In the genomic region with DNA sequence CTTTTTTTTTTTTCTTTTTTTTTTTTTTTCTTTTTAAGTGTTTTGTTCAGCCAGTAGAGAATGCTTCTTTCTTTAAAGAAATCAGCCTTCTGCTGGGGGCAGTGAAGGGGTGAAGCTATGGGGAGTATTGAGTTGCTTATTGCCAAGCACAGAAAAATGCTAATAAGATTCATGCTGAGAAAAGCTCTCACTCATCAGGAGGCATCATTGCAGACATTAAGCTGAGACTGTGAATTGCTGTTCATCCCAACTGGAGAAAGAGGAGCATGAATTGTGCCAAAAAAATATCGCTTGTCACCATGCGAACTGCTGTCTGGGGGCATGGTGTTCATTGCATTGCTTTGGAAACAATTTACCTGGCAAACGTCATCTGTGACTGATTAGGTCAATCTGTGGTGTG, we compare ENCODE assay signal across 22 mouse cellular contexts.
A peak's percentile ranks its signal among the peaks of the same experiment; 100 is the strongest.
DNase-seq lines count a peak whose midpoint lies in the region; ATAC-seq lines count a peak whose summit lies in the region.
"Had no signal": no experiment of that assay in that cellular context is flagged by ENCODE, and none has a peak within 500 bp of the region (broad histone marks: within the 10 kb centered on the region; RNA-seq: fewer than 3 reads in every experiment).

No protein-coding gene starts in this region.

- H3K4me3 ChIP-seq in hindbrain, embryonic 11.5 days (ENCODE audit: low read depth, low read length) = no peak overlapping the region
- H3K4me3 ChIP-seq in hindbrain, embryonic 10.5 days = no peak overlapping the region
- no peak overlapping the region for H3K4me3 ChIP-seq in forebrain, embryonic 15.5 days
- H3K4me3 ChIP-seq in midbrain, embryonic 16.5 days (ENCODE audit: low read depth, low read length) = no peak overlapping the region
- H3K4me3 ChIP-seq: heart, embryonic 13.5 days; left cerebral cortex, adult 2 months; liver, embryonic 12.5 days had no signal

- H3K9ac ChIP-seq in hindbrain, embryonic 11.5 days (ENCODE audit: low read depth, low read length) = no peak overlapping the region
- H3K9ac ChIP-seq in forebrain, embryonic 15.5 days (replicated peaks) = no peak overlapping the region
- H3K9ac ChIP-seq in midbrain, embryonic 16.5 days (ENCODE audit: low read depth, low read length) = no peak overlapping the region
- H3K9ac ChIP-seq: heart, embryonic 13.5 days; liver, embryonic 12.5 days had no signal

- no peaks in the 10 kb centered on the region for H3K36me3 ChIP-seq in hindbrain, embryonic 11.5 days (ENCODE audit: control insufficient read depth, insufficient read depth, low read length)
- no peaks in the 10 kb centered on the region for H3K36me3 ChIP-seq in hindbrain, embryonic 10.5 days
- H3K36me3 ChIP-seq in forebrain, embryonic 15.5 days = no peaks in the 10 kb centered on the region
- H3K36me3 ChIP-seq in midbrain, embryonic 16.5 days (ENCODE audit: control insufficient read depth, insufficient read depth, low read length) = no peaks in the 10 kb centered on the region
- H3K36me3 ChIP-seq: heart, embryonic 13.5 days; liver, embryonic 12.5 days had no signal

- no peak for DNase-seq in hindbrain, embryonic 11.5 days (ENCODE audit: low spot score)
- DNase-seq in hindbrain, embryonic 10.5 days (ENCODE audit: low spot score) = no peak
- peak; percentile 14 for DNase-seq in brain, adult 2 months (ENCODE audit: low read depth, low spot score)
- no peak for DNase-seq in adrenal gland, adult 2 months
- DNase-seq: adrenal gland, adult 8-10 months; cerebellum, adult 11 months; cerebellum, postnatal 25 days; embryo, embryonic 11 days; gastrocnemius, postnatal 10 days; heart, adult 11 months; kidney, postnatal 36 days; layer of hippocampus, adult 9-11 months; lung, adult 2 months; lung, postnatal 36 days; thymus, postnatal 14 days had no signal

- no peaks in the 10 kb centered on the region for H3K4me1 ChIP-seq in hindbrain, embryonic 11.5 days (replicated peaks; ENCODE audit: control insufficient read depth, insufficient read depth, low read length)
- 0 out of 2 replicates have a peak, but pooled peaks cover 3% of the 10 kb centered on the region for H3K4me1 ChIP-seq in hindbrain, embryonic 10.5 days (replicated peaks)
- H3K4me1 ChIP-seq in forebrain, embryonic 15.5 days = no peaks in the 10 kb centered on the region
- H3K4me1 ChIP-seq in midbrain, embryonic 16.5 days (ENCODE audit: control insufficient read depth, insufficient read depth, low read length) = no peaks in the 10 kb centered on the region
- H3K4me1 ChIP-seq: heart, embryonic 13.5 days; liver, embryonic 12.5 days had no signal

- H3K27ac ChIP-seq in hindbrain, embryonic 11.5 days (ENCODE audit: low read depth, low read length) = no peak overlapping the region
- no peak overlapping the region for H3K27ac ChIP-seq in hindbrain, embryonic 10.5 days
- H3K27ac ChIP-seq in forebrain, embryonic 15.5 days (replicated peaks) = no peak overlapping the region
- no peak overlapping the region for H3K27ac ChIP-seq in midbrain, embryonic 16.5 days (ENCODE audit: low read length)
- H3K27ac ChIP-seq: heart, embryonic 13.5 days; left cerebral cortex, adult 2 months; liver, embryonic 12.5 days had no signal

- no peaks in the 10 kb centered on the region for H3K27me3 ChIP-seq in hindbrain, embryonic 11.5 days (ENCODE audit: control insufficient read depth, insufficient read depth, low read length)
- no peaks in the 10 kb centered on the region for H3K27me3 ChIP-seq in hindbrain, embryonic 10.5 days (ENCODE audit: insufficient read depth, poor library complexity, severe bottlenecking)
- no peaks in the 10 kb centered on the region for H3K27me3 ChIP-seq in forebrain, embryonic 15.5 days
- no peaks in the 10 kb centered on the region for H3K27me3 ChIP-seq in midbrain, embryonic 16.5 days (ENCODE audit: control insufficient read depth, insufficient read depth, low read depth, low read length)
- H3K27me3 ChIP-seq: heart, embryonic 13.5 days; liver, embryonic 12.5 days had no signal

- WGBS in hindbrain, embryonic 11.5 days = 63% methylated on average over 3 of the region's 3 CpGs
- 56% methylated on average over 3 of the region's 3 CpGs for WGBS in hindbrain, embryonic 10.5 days
- 46% methylated on average over 3 of the region's 3 CpGs for WGBS in forebrain, embryonic 15.5 days
- 25% methylated on average over 3 of the region's 3 CpGs for WGBS in midbrain, embryonic 16.5 days

- ATAC-seq in hindbrain, embryonic 11.5 days (ENCODE audit: low FRiP score) = peak; percentile 35; the same call in 1 of the 2 replicates
- peak; percentile 63 for ATAC-seq in forebrain, embryonic 15.5 days (replicated peaks)
- peak; percentile 58; the same call in 1 of the 2 replicates for ATAC-seq in midbrain, embryonic 16.5 days
- no peak for ATAC-seq in erythroid progenitor cell, adult 5-6 weeks (replicated peaks; ENCODE audit: low FRiP score, poor library complexity, severe bottlenecking)
- ATAC-seq: intestine, embryonic 16.5 days; liver, embryonic 12.5 days had no signal

- H3K4me2 ChIP-seq in hindbrain, embryonic 11.5 days (replicated peaks; ENCODE audit: low read depth, low read length) = no peak overlapping the region
- H3K4me2 ChIP-seq in forebrain, embryonic 15.5 days (replicated peaks) = no peak overlapping the region
- H3K4me2 ChIP-seq in midbrain, embryonic 16.5 days (ENCODE audit: low read length) = no peak overlapping the region
- H3K4me2 ChIP-seq: heart, embryonic 13.5 days; liver, embryonic 12.5 days had no signal

- no peaks in the 10 kb centered on the region for H3K9me3 ChIP-seq in hindbrain, embryonic 11.5 days (ENCODE audit: control insufficient read depth, low read length)
- H3K9me3 ChIP-seq in hindbrain, embryonic 10.5 days = no peaks in the 10 kb centered on the region
- H3K9me3 ChIP-seq in forebrain, embryonic 15.5 days = no peaks in the 10 kb centered on the region
- no peaks in the 10 kb centered on the region for H3K9me3 ChIP-seq in midbrain, embryonic 16.5 days (replicated peaks; ENCODE audit: control insufficient read depth, low read length, poor library complexity, severe bottlenecking)
- H3K9me3 ChIP-seq: heart, embryonic 13.5 days; liver, embryonic 12.5 days had no signal
